In the genomic region with DNA sequence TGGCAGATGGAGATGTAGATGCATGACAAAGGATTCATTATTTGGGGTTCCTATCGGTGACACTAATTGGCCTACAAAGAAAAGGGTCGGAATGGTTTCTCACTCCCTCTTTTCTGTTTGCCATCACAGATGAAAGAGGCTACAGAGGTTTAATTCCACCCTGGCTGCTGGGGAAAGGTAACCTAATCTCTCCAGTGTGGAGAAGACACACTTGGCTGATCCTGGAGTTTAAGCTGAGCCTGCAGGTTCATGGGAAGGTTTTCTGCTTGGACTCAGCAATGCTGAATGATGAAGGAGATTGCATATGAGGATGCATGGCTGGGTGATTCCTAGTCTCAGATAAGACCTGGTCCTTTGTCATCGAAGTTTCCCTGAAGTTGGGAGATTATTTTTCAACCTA, we compare ENCODE assay signal across 24 mouse cellular contexts.
A peak's percentile ranks its signal among the peaks of the same experiment; 100 is the strongest.
DNase-seq lines count a peak whose midpoint lies in the region; ATAC-seq and TF ChIP-seq lines count a peak whose summit lies in the region.
"Had no signal": no experiment of that assay in that cellular context is flagged by ENCODE, and none has a peak within 500 bp of the region (broad histone marks: within the 10 kb centered on the region; RNA-seq: fewer than 3 reads in every experiment).

No protein-coding gene starts in this region.

- H3K9me3 ChIP-seq in kidney, embryonic 15.5 days (replicated peaks) = no peaks in the 10 kb centered on the region
- no peaks in the 10 kb centered on the region for H3K9me3 ChIP-seq in kidney, postnatal 0 days (replicated peaks; ENCODE audit: low read length)
- H3K9me3 ChIP-seq: embryonic facial prominence, embryonic 13.5 days; embryonic facial prominence, embryonic 15.5 days; forebrain, embryonic 10.5 days; forebrain, embryonic 12.5 days had no signal

- H3K4me3 ChIP-seq in kidney, embryonic 15.5 days (replicated peaks) = no peak overlapping the region
- H3K4me3 ChIP-seq in kidney, adult 2 months (ENCODE audit: insufficient read depth, low read depth, low read length) = no peak overlapping the region
- H3K4me3 ChIP-seq in kidney, postnatal 0 days (replicated peaks; ENCODE audit: low read depth, low read length) = no peak overlapping the region
- H3K4me3 ChIP-seq: embryonic facial prominence, embryonic 13.5 days; embryonic facial prominence, embryonic 15.5 days; erythroblast, embryonic 14.5 days; forebrain, embryonic 10.5 days; forebrain, embryonic 12.5 days had no signal

- TF ChIP-seq POLR2A in kidney, adult 2 months (IDR thresholded peaks at IDR 0.05; ENCODE audit: low read depth, low read length) = no peak

- no peak overlapping the region for H3K4me2 ChIP-seq in kidney, embryonic 15.5 days
- no peak overlapping the region for H3K4me2 ChIP-seq in kidney, postnatal 0 days (ENCODE audit: low read length)
- H3K4me2 ChIP-seq: embryonic facial prominence, embryonic 13.5 days; embryonic facial prominence, embryonic 15.5 days; forebrain, embryonic 12.5 days had no signal

- TF ChIP-seq CTCF in kidney, adult 2 months (conservative IDR thresholded peaks at IDR 0.05; ENCODE audit: insufficient read depth, insufficient read length, low read depth, low read length) = no peak
- no peak for TF ChIP-seq CTCF in kidney, postnatal 0 days (IDR thresholded peaks at IDR 0.05; ENCODE audit: low read depth)

- 27% methylated on average over 3 of the region's 3 CpGs for WGBS in kidney, embryonic 15.5 days
- WGBS in kidney, adult 2 months = 34% methylated on average over 3 of the region's 3 CpGs
- WGBS in kidney, postnatal 0 days = 26% methylated on average over 3 of the region's 3 CpGs

- no peaks in the 10 kb centered on the region for H3K36me3 ChIP-seq in kidney, embryonic 15.5 days
- no peaks in the 10 kb centered on the region for H3K36me3 ChIP-seq in kidney, adult 2 months (ENCODE audit: control insufficient read depth, insufficient read depth, low read length)
- H3K36me3 ChIP-seq in kidney, postnatal 0 days (ENCODE audit: insufficient read depth, low read length) = no peaks in the 10 kb centered on the region
- H3K36me3 ChIP-seq: embryonic facial prominence, embryonic 13.5 days; embryonic facial prominence, embryonic 15.5 days; forebrain, embryonic 10.5 days; forebrain, embryonic 12.5 days had no signal

- H3K27ac ChIP-seq in kidney, embryonic 15.5 days = peak overlapping the region; percentile 63
- no peak overlapping the region for H3K27ac ChIP-seq in kidney, adult 2 months (ENCODE audit: insufficient read depth, low read depth, low read length)
- H3K27ac ChIP-seq in kidney, postnatal 0 days = no peak overlapping the region
- H3K27ac ChIP-seq: embryonic facial prominence, embryonic 13.5 days; embryonic facial prominence, embryonic 15.5 days; forebrain, embryonic 10.5 days; forebrain, embryonic 12.5 days had no signal

- ATAC-seq in kidney, embryonic 15.5 days (replicated peaks; ENCODE audit: low FRiP score) = peak; percentile 77
- no peak for ATAC-seq in kidney, postnatal 0 days (replicated peaks; ENCODE audit: low FRiP score, low read depth)
- ATAC-seq in cerebellum, adult (ENCODE audit: insufficient number of reproducible peaks, low FRiP score, low TSS enrichment) = no peak
- ATAC-seq: activated CD4-positive, CD25-positive, alpha-beta regulatory T cell, adult 4 months; forebrain, embryonic 14.5 days; forebrain, embryonic 16.5 days had no signal

- H3K4me1 ChIP-seq in kidney, embryonic 15.5 days = peaks cover 36% of the 10 kb centered on the region
- no peaks in the 10 kb centered on the region for H3K4me1 ChIP-seq in kidney, adult 2 months (ENCODE audit: control insufficient read depth, insufficient read depth, low read length)
- peaks cover 13% of the 10 kb centered on the region; the same call in 1 of the 2 replicates for H3K4me1 ChIP-seq in kidney, postnatal 0 days (replicated peaks; ENCODE audit: insufficient read depth, low read length)
- H3K4me1 ChIP-seq: embryonic facial prominence, embryonic 13.5 days; embryonic facial prominence, embryonic 15.5 days had no signal

- no peaks in the 10 kb centered on the region for H3K27me3 ChIP-seq in kidney, embryonic 15.5 days
- H3K27me3 ChIP-seq in kidney, adult 2 months (replicated peaks; ENCODE audit: control insufficient read depth, insufficient read depth, low read length) = no peaks in the 10 kb centered on the region
- H3K27me3 ChIP-seq in kidney, postnatal 0 days (ENCODE audit: insufficient read depth, low read length) = no peaks in the 10 kb centered on the region
- H3K27me3 ChIP-seq: embryonic facial prominence, embryonic 13.5 days; embryonic facial prominence, embryonic 15.5 days; forebrain, embryonic 12.5 days had no signal

- no peak for DNase-seq in kidney, adult 2 months
- DNase-seq in kidney, postnatal 0 days (ENCODE audit: low spot score) = peak; percentile 81
- no peak for DNase-seq in kidney, postnatal 14 days
- peak; percentile 7 for DNase-seq in R1 (ENCODE audit: low read depth, low spot score)
- DNase-seq: adrenal gland, adult 8-10 months; adrenal gland, postnatal 14 days; adrenal gland, postnatal 36 days; cerebellum, adult 11 months; cerebellum, adult 18-20 months; cerebellum, adult 8-10 months; cerebellum, adult 9-11 months; cerebellum, postnatal 14 days; cerebellum, postnatal 36 days; embryo, embryonic 11 days had no signal

- H3K9ac ChIP-seq in kidney, embryonic 15.5 days = no peak overlapping the region
- no peak overlapping the region for H3K9ac ChIP-seq in kidney, postnatal 0 days (ENCODE audit: low read depth, low read length)
- H3K9ac ChIP-seq: embryonic facial prominence, embryonic 13.5 days; embryonic facial prominence, embryonic 15.5 days; forebrain, embryonic 12.5 days had no signal

Comparison
In these comparisons a context has a peak if more than half of its experiments do, and no peak if none do; other contexts are left out.
1. DNase-seq: peak in kidney, postnatal 0 days (single experiment) and R1 (single experiment); none in kidney, adult 2 months (single experiment) and kidney, postnatal 14 days (single experiment).